Mouse (Mus musculus): Measurements from ENCODE around the gene Akr1a1. TPM values are rescaled to one million over a fixed set of nuclear protein-coding genes. Genes with fewer than 3 reads are reported as not detected.

Gene Akr1a1
- polyA plus RNA-seq, 1 experiment from 2014 or later: 714 TPM

DNA sequence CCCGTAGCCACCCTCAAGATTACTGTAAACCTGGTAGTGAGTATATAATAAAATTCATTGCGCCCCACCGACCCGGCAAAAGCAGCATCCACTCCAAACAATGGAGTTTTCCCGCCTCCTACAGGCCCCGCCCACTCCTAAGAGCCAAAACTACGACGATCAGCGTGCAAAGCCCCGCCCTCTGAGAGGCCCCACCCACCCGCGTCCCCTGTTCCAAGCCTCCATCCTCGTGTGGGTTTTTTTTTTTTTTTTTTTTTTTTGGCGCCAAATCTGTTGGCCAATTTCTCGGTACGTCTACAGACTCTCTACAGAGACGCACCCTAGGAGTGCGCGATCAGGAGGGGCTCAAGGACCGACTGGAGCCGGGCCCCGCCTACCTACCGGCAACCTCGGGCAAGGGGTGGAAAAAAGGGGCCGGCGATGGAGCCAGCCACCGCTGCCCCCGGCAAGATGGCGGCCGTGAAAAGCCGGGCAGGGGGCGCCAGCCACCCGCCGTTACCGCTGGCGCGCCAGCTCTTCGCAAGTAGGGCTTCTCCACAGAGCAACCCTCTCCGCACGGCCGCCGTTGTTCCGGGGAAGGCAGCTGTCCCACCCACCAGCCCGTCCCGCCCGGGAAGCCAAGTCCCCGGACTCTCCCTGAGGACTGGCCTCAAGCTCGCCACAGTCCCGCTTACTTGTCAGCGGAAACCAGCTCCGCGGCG is 24.7 kb downstream of the Akr1a1 start:
- WGBS: under 1% methylated on average over 51 of the region's 53 CpGs

DNA sequence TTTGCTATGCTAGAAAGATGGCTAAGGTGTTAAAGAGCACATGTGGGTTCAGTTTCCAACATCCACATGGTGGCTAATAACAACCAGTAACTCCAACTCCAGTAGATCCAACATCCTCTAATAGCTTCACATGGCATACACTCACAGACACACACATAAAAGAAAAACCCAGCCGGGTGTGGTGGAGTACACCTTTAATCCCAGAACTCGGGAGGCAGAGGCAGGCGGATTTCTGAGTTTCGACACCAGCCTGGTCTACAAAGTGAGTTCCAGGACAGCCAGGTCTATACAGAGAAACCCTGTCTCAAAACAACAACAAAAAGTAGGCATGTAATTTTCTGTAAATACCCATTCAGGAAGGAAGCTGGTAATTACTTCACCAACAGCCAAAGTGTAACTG is 26.6 kb downstream of the Akr1a1 start:
- H3K27ac ChIP-seq (ENCODE audit: low read depth, low read length): no peak overlapping the region
- H3K9ac ChIP-seq (replicated peaks; ENCODE audit: low read depth, low read length): no peak overlapping the region
- H3K36me3 ChIP-seq (ENCODE audit: control insufficient read depth, insufficient read depth, low read length): peaks cover 12% of the 10 kb centered on the region
- no peaks in the 10 kb centered on the region for H3K9me3 ChIP-seq (ENCODE audit: control insufficient read depth, low read length)
- ATAC-seq (ENCODE audit: low read depth): no peak
- WGBS: 94% methylated on average over 4 of the region's 4 CpGs
- H3K4me2 ChIP-seq (ENCODE audit: low read depth, low read length): no peak overlapping the region
- H3K27me3 ChIP-seq (ENCODE audit: control insufficient read depth, insufficient read depth, low read length): no peaks in the 10 kb centered on the region
- H3K4me1 ChIP-seq (ENCODE audit: control insufficient read depth, insufficient read depth, low read length): 0 out of 2 replicates have a peak, but pooled peaks cover 3% of the 10 kb centered on the region
- H3K4me3 ChIP-seq (ENCODE audit: low read depth, low read length): no peak overlapping the region

More for the DNA sequence above, 24.7 kb downstream of the Akr1a1 start:
- Histone ChIP-seq H3K4me3 (ENCODE audit: low read depth, low read length) (peak overlapping the region; percentile 83), H3K9ac (replicated peaks; ENCODE audit: low read depth, low read length) (peak overlapping the region; percentile 72), H3K4me2 (ENCODE audit: low read depth, low read length) (peak overlapping the region; percentile 83), H3K4me1 (ENCODE audit: control insufficient read depth, insufficient read depth, low read length) (0 out of 2 replicates have a peak, but pooled peaks cover 3% of the 10 kb centered on the region), H3K27me3 (ENCODE audit: control insufficient read depth, insufficient read depth, low read length) (no peaks in the 10 kb centered on the region), H3K27ac (ENCODE audit: low read depth, low read length) (peak overlapping the region; percentile 93), H3K9me3 (ENCODE audit: control insufficient read depth, low read length) (no peaks in the 10 kb centered on the region), H3K36me3 (ENCODE audit: control insufficient read depth, insufficient read depth, low read length) (no peaks in the 10 kb centered on the region)
- peak; percentile 83 for ATAC-seq (ENCODE audit: low read depth)

DNA sequence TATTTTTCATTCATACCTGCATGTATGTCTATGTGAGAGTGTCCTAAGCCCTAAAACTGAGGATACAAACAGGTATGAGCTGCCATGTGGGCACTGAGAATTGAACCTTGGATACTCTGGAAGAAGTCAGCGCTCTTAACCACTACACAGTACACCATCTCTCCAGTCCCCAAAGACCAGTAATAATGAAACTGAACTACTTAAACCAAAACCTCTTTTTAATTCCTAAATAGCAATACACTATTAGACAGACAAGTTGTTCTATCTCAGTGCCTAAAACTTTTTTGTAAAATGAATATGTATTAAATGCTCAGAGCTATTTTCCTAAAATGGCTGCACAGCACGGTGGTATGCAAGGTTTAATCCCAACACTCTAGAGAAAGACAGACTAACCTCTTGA is 36.2 kb downstream of the Akr1a1 start:
- Histone ChIP-seq H3K27me3 (ENCODE audit: control insufficient read depth, insufficient read depth, low read length) (no peaks in the 10 kb centered on the region), H3K36me3 (ENCODE audit: control insufficient read depth, insufficient read depth, low read length) (peaks cover 42% of the 10 kb centered on the region), H3K4me2 (ENCODE audit: low read depth, low read length) (no peak overlapping the region), H3K9me3 (ENCODE audit: control insufficient read depth, low read length) (no peaks in the 10 kb centered on the region), H3K27ac (ENCODE audit: low read depth, low read length) (no peak overlapping the region), H3K9ac (replicated peaks; ENCODE audit: low read depth, low read length) (no peak overlapping the region), H3K4me1 (ENCODE audit: control insufficient read depth, insufficient read depth, low read length) (no peaks in the 10 kb centered on the region), H3K4me3 (ENCODE audit: low read depth, low read length) (no peak overlapping the region)
- 95% methylated on average over 2 of the region's 2 CpGs for WGBS
- no peak for ATAC-seq (ENCODE audit: low read depth)

DNA sequence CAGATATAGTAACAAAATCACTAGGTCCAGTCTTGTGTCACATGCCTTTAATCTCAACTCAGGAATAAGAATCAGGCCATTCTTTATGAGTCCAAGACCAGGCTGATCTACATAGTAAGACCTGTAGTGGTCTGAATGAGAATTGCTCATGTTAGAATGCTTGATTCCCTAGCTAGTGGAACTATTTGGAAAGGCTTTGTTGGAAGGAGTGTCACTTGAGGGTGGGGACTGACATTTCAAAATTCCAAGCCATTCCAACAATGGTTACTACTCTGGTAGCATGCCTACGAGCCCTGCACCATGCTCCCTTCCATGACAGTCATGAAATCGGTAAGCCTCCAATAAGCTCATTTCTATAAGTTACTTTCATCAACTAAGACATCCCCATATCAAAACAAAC is 38.9 kb downstream of the Akr1a1 start:
- no peaks in the 10 kb centered on the region for H3K27me3 ChIP-seq (ENCODE audit: control insufficient read depth, insufficient read depth, low read length)
- H3K4me3 ChIP-seq (ENCODE audit: low read depth, low read length): no peak overlapping the region
- no peaks in the 10 kb centered on the region for H3K9me3 ChIP-seq (ENCODE audit: control insufficient read depth, low read length)
- H3K27ac ChIP-seq (ENCODE audit: low read depth, low read length): no peak overlapping the region
- WGBS: 93% methylated on average over 2 of the region's 2 CpGs
- peaks cover 38% of the 10 kb centered on the region for H3K36me3 ChIP-seq (ENCODE audit: control insufficient read depth, insufficient read depth, low read length)
- no peak for ATAC-seq (ENCODE audit: low read depth)
- no peak overlapping the region for H3K4me2 ChIP-seq (ENCODE audit: low read depth, low read length)
- H3K9ac ChIP-seq (replicated peaks; ENCODE audit: low read depth, low read length): no peak overlapping the region
- H3K4me1 ChIP-seq (ENCODE audit: control insufficient read depth, insufficient read depth, low read length): no peaks in the 10 kb centered on the region

DNA sequence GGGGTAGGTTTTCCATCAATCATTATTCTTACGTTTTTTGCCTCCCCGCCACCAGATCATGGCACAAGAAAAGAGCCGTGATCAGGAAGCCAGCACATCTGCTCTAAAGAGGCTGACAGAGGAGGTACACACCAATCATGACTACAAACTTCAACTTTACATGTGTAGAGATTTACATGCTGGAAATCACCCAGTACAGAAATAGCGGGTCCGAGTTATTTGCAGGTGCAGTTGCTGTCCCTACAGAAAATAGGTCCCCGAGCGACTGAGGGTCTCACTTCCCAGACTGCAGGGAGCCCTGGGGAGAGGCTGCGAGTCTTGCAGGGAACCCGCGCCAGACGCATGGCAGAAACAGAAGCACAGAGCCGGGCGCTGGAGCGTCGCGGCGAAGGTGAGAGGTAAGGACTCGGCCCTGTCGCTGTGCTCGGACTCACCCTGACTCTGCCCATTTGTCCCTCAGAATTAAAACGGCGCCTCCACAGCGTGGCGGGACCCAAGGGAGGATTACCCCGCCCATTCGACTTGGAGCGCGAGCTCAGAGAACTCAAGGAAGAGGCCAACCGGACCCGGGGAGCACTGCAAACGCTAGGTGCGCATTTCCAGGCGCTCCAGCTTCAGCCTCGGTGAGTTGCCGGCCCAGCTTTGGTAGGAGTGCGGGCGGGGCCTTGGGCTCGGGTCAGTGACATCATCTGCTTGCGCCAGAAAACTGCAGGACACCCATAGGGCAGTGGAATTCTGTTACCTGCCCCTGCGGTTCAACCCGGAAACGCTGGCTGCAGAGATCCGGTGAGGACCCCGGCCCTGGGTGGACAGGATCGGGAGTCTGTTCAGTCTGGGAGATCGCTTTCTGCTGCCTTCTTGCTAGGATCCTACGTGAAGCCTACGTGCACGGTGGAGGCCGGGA is 54.2 kb downstream of the Akr1a1 start:
- Histone ChIP-seq H3K36me3 (ENCODE audit: control insufficient read depth, insufficient read depth, low read length) (peaks cover 26% of the 10 kb centered on the region), H3K9me3 (ENCODE audit: control insufficient read depth, low read length) (no peaks in the 10 kb centered on the region), H3K4me2 (ENCODE audit: low read depth, low read length) (peak overlapping the region; percentile 90), H3K27ac (ENCODE audit: low read depth, low read length) (peak overlapping the region; percentile 76), H3K27me3 (ENCODE audit: control insufficient read depth, insufficient read depth, low read length) (no peaks in the 10 kb centered on the region), H3K4me3 (ENCODE audit: low read depth, low read length) (peak overlapping the region; percentile 64), H3K9ac (replicated peaks; ENCODE audit: low read depth, low read length) (peak overlapping the region; percentile 63), H3K4me1 (ENCODE audit: control insufficient read depth, insufficient read depth, low read length) (peaks cover 13% of the 10 kb centered on the region)
- under 1% methylated on average over 50 of the region's 50 CpGs for WGBS
- peak; percentile 95 for ATAC-seq (ENCODE audit: low read depth)

DNA sequence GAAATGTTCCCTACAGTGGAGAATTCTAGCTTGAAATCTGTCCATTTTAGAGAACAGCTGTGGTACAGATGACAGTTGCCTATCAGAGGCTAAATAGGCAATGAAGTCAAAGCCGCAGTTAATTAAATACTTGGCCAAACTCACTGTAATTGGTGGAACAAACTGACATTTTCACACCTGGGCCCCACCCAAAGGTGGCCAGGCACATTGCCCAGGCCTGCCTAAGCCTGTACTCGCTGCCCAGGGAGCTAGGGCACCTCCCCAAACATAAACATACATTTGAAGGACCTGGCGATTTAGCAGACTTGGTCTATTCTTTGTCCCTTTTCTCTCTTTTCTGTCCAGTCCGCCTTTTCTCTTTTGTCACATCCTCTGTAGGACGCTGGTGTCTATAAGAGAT is 55.1 kb downstream of the Akr1a1 start, which contains the start of gene Ccdc17:
TSS of gene Ccdc17 (plus strand) at position 276 of the 400 bp plus-strand sequence.
- peak within 1 kb of the TSS; percentile 64 for H3K4me3 ChIP-seq (ENCODE audit: low read depth, low read length)
- no peaks in the 10 kb centered on the region for H3K9me3 ChIP-seq (ENCODE audit: control insufficient read depth, low read length)
- no peaks in the 10 kb centered on the region for H3K27me3 ChIP-seq (ENCODE audit: control insufficient read depth, insufficient read depth, low read length)
- 26% methylated on average over 5 of the region's 5 CpGs for WGBS
- H3K27ac ChIP-seq (ENCODE audit: low read depth, low read length): peak within 1 kb of the TSS; percentile 76
- H3K36me3 ChIP-seq (ENCODE audit: control insufficient read depth, insufficient read depth, low read length): peaks cover 26% of the 10 kb centered on the region
- no peak for ATAC-seq (ENCODE audit: low read depth)
- H3K9ac ChIP-seq (replicated peaks; ENCODE audit: low read depth, low read length): peak within 1 kb of the TSS; percentile 63
- peak within 1 kb of the TSS; percentile 90 for H3K4me2 ChIP-seq (ENCODE audit: low read depth, low read length)
- peaks cover 13% of the 10 kb centered on the region for H3K4me1 ChIP-seq (ENCODE audit: control insufficient read depth, insufficient read depth, low read length)

DNA sequence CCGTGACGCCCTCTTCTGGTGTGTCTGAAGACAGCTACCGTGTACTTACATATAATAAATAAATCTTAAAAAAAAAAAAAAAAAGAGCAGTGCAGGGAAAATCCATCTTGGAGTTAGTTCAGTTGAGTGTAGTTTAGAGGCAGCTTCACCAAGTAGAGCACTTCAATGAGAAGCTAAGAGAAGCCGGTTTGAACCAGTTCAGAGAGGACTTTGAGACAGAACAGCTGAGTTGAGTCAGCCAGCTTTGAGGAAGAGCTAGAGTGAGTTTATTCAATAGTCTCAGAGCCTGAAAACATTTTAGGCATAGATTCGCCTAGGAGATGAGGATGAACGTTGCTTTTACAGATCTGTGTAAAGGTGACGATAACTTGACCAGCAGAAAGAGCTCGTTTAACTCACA is 55.7 kb downstream of the Akr1a1 start:
- Histone ChIP-seq H3K4me3 (ENCODE audit: low read depth, low read length) (no peak overlapping the region), H3K9me3 (ENCODE audit: control insufficient read depth, low read length) (no peaks in the 10 kb centered on the region), H3K27me3 (ENCODE audit: control insufficient read depth, insufficient read depth, low read length) (no peaks in the 10 kb centered on the region), H3K9ac (replicated peaks; ENCODE audit: low read depth, low read length) (no peak overlapping the region), H3K4me1 (ENCODE audit: control insufficient read depth, insufficient read depth, low read length) (peaks cover 13% of the 10 kb centered on the region), H3K4me2 (ENCODE audit: low read depth, low read length) (no peak overlapping the region), H3K36me3 (ENCODE audit: control insufficient read depth, insufficient read depth, low read length) (peaks cover 28% of the 10 kb centered on the region), H3K27ac (ENCODE audit: low read depth, low read length) (no peak overlapping the region)
- ATAC-seq (ENCODE audit: low read depth): no peak
- 85% methylated on average over 8 of the region's 8 CpGs for WGBS
